Mouse (Mus musculus): ENCODE results near the gene Mob3b.
"Not testable (repeated sequence)": the region's sequence is repeated elsewhere in the genome, so short reads cannot be mapped to it uniquely, and the experiment has no call there.

Gene Mob3b

GRCm38 (mm10) chr4:34981301-34982172, 175.7 kb downstream of the Mob3b start:
- in situ Hi-C loops (cut with MboI; ENCODE audit: low sequenced_read_pairs): no loop called here

GRCm38 (mm10) chr4:34980461-34981039, 176.7 kb downstream of the Mob3b start:
- in situ Hi-C loops (cut with MboI; ENCODE audit: low sequenced_read_pairs): no loop called here

- in situ Hi-C loops (cut with MboI; ENCODE audit: low sequenced_read_pairs): no loop called here
Measured at GRCm38 (mm10) chr4:34976916-34977702, 180.2 kb downstream of the Mob3b start.

- in situ Hi-C loops (cut with MboI; ENCODE audit: low sequenced_read_pairs): no loop called here
Measured at GRCm38 (mm10) chr4:34976331-34976778, 180.9 kb downstream of the Mob3b start.

- in situ Hi-C loops (cut with MboI; ENCODE audit: low sequenced_read_pairs): loop anchor here (25.0 kb wide), 1 partner anchor 188 kb away; the partner anchor contains the start of genes Ifnk and Mob3b
Measured at GRCm38 (mm10) chr4:34974795-34975194, 182.5 kb downstream of the Mob3b start.

- in situ Hi-C loops (cut with MboI; ENCODE audit: low sequenced_read_pairs): loop anchor here (25.0 kb wide), 1 partner anchor 195 kb away; the partner anchor contains the start of genes Ifnk and Mob3b
Measured at GRCm38 (mm10) chr4:34967541-34967940, 189.7 kb downstream of the Mob3b start.

GRCm38 (mm10) chr4:34966336-34966957, 190.8 kb downstream of the Mob3b start:
- in situ Hi-C loops (cut with MboI; ENCODE audit: low sequenced_read_pairs): loop anchor here (25.0 kb wide), 1 partner anchor 196 kb away; the partner anchor contains the start of genes Ifnk and Mob3b

GRCm38 (mm10) chr4:34964906-34965305, 192.4 kb downstream of the Mob3b start:
- in situ Hi-C loops (cut with MboI; ENCODE audit: low sequenced_read_pairs): loop anchor here (25.0 kb wide), 1 partner anchor 197 kb away; the partner anchor contains the start of genes Ifnk and Mob3b

GRCm38 (mm10) chr4:34963999-34964398, 193.3 kb downstream of the Mob3b start:
- in situ Hi-C loops (cut with MboI; ENCODE audit: low sequenced_read_pairs): loop anchor here (25.0 kb wide), 1 partner anchor 198 kb away; the partner anchor contains the start of genes Ifnk and Mob3b

- in situ Hi-C loops (cut with MboI; ENCODE audit: low sequenced_read_pairs): loop anchor here (25.0 kb wide), 1 partner anchor 201 kb away; the partner anchor contains the start of genes Ifnk and Mob3b
Measured at GRCm38 (mm10) chr4:34960781-34961560, 196.3 kb downstream of the Mob3b start.

- in situ Hi-C loops (cut with MboI; ENCODE audit: low sequenced_read_pairs): loop anchor here (25.0 kb wide), 1 partner anchor 203 kb away; the partner anchor contains the start of genes Ifnk and Mob3b
Measured at GRCm38 (mm10) chr4:34959477-34959876, 197.8 kb downstream of the Mob3b start.

GRCm38 (mm10) chr4:34958155-34959028, 198.9 kb downstream of the Mob3b start:
- in situ Hi-C loops (cut with MboI; ENCODE audit: low sequenced_read_pairs): loop anchor here (25.0 kb wide), 1 partner anchor 204 kb away; the partner anchor contains the start of genes Ifnk and Mob3b

- in situ Hi-C loops (cut with MboI; ENCODE audit: low sequenced_read_pairs): loop anchor here (25.0 kb wide), 1 partner anchor 209 kb away; the partner anchor contains the start of genes Ifnk and Mob3b
Measured at GRCm38 (mm10) chr4:34953716-34954115, 203.6 kb downstream of the Mob3b start.

GRCm38 (mm10) chr4:34947181-34947580, 210.1 kb downstream of the Mob3b start:
- in situ Hi-C loops (cut with MboI; ENCODE audit: low sequenced_read_pairs): no loop called here

GRCm38 (mm10) chr4:34941046-34941445, 216.2 kb downstream of the Mob3b start:
- in situ Hi-C loops (cut with MboI; ENCODE audit: low sequenced_read_pairs): no loop called here

- in situ Hi-C loops (cut with MboI; ENCODE audit: low sequenced_read_pairs): not testable (repeated sequence)
Measured at GRCm38 (mm10) chr4:34928386-34928785, 228.9 kb downstream of the Mob3b start.

GRCm38 (mm10) chr4:34922177-34922870, 235.0 kb downstream of the Mob3b start:
- in situ Hi-C loops (cut with MboI; ENCODE audit: low sequenced_read_pairs): no loop called here

GRCm38 (mm10) chr4:34917400-34917799, 239.9 kb downstream of the Mob3b start:
- in situ Hi-C loops (cut with MboI; ENCODE audit: low sequenced_read_pairs): no loop called here

Data from CH12F3 (cell line).